Mouse (Mus musculus) ES-Bruce4 (cell line): Measurements from ENCODE around the gene Mcl1. TPM values are rescaled to one million over a fixed set of nuclear protein-coding genes. Genes with fewer than 3 reads are reported as not detected.
"Not testable (repeated sequence)": the region's sequence is repeated elsewhere in the genome, so short reads cannot be mapped to it uniquely, and the experiment has no call there.

Experiments
- H3K27ac ChIP-seq: 2 replicates; pipeline ENCODE4 v1.5.1; 2012; ENCODE audit warnings: low read length, inconsistent platforms; ENCODE audit not compliant: insufficient read depth
- H3K27me3 ChIP-seq: 2 replicates; pipeline ENCODE4 v1.6.1; 2012; ENCODE audit warnings: mild to moderate bottlenecking, low read length, inconsistent platforms; ENCODE audit not compliant: control insufficient read depth, poor library complexity, insufficient read depth, severe bottlenecking
- H3K36me3 ChIP-seq: 2 replicates; pipeline ENCODE4 v1.6.1; 2012; ENCODE audit warnings: inconsistent platforms, mild to moderate bottlenecking, low read length, moderate library complexity; ENCODE audit not compliant: control insufficient read depth, poor library complexity, insufficient read depth, severe bottlenecking
- H3K4me1 ChIP-seq: one replicate; pipeline ENCODE4 v1.8.1; 2011; ENCODE audit warnings: low read length; ENCODE audit not compliant: control insufficient read depth, insufficient read depth
- H3K4me3 ChIP-seq: 2 replicates; pipeline ENCODE4 v1.5.1; 2011; ENCODE audit warnings: low read depth, mild to moderate bottlenecking, low read length
- H3K9ac ChIP-seq: 2 replicates; pipeline ENCODE4 v1.6.1; 2012; ENCODE audit warnings: low read depth, mild to moderate bottlenecking, inconsistent platforms; ENCODE audit not compliant: poor library complexity, severe bottlenecking
- H3K9me3 ChIP-seq: replicated peaks from 2 replicates; pipeline ENCODE4 v1.6.1; 2012; ENCODE audit warnings: mild to moderate bottlenecking, low read length, inconsistent platforms; ENCODE audit not compliant: control insufficient read depth, poor library complexity, insufficient read depth, severe bottlenecking
- CTCF ChIP-seq: IDR thresholded peaks from one replicate; pipeline ENCODE4 v1.8.1; 2011; ENCODE audit warnings: low read depth, low read length
- EP300 ChIP-seq: IDR thresholded peaks from 2 replicates; pipeline ENCODE4 v1.6.1; 2011; ENCODE audit warnings: low read depth, low read length; ENCODE audit not compliant: insufficient read depth
- POLR2A ChIP-seq: IDR thresholded peaks from one replicate; pipeline ENCODE4 v1.8.1; 2011; ENCODE audit warnings: low read length; ENCODE audit not compliant: insufficient read depth
- polyA plus RNA-seq: library from polyadenylated mRNA; stranded (reverse); fragments of >200 nt; gene quantifications from 2 replicates; pipeline ENCODE4 v1.2.4, GENCODE M21; 2011; ENCODE audit warnings: low read depth; ENCODE audit not compliant: missing spikeins, insufficient read depth, insufficient read length

Gene Mcl1
- polyA plus RNA-seq, 1 experiment: 264 TPM

GRCm38 (mm10) chr3:95687168-95687523 is 28.6 kb downstream of the Mcl1 start:
- Histone ChIP-seq H3K4me1 (peaks cover 10% of the 10 kb centered on the region), H3K9ac (0 out of 2 replicates have a peak overlapping the region, but pooled peaks have one; percentile 62), H3K27ac (no peak overlapping the region)

GRCm38 (mm10) chr3:95687524-95688421 is 29.2 kb downstream of the Mcl1 start, which contains the start of gene Adamtsl4:
Gene Adamtsl4 (minus strand): TSS chr3:95687917.
- H3K4me1 ChIP-seq: peaks cover 10% of the 10 kb centered on the region
- H3K27me3 ChIP-seq: no peaks in the 10 kb centered on the region
- H3K36me3 ChIP-seq: no peaks in the 10 kb centered on the region
- peak within 1 kb of the TSS; percentile 62 for H3K9ac ChIP-seq
- no peak within 1 kb of the TSS for H3K27ac ChIP-seq
- H3K4me3 ChIP-seq: peak within 1 kb of the TSS; percentile 56
- TF ChIP-seq POLR2A (no peak), CTCF (no peak), EP300 (no peak)
- no peaks in the 10 kb centered on the region for H3K9me3 ChIP-seq

More at GRCm38 (mm10) chr3:95687168-95687523, 28.6 kb downstream of the Mcl1 start:
- Histone ChIP-seq H3K4me3 (peak overlapping the region; percentile 56), H3K9me3 (no peaks in the 10 kb centered on the region), H3K36me3 (no peaks in the 10 kb centered on the region), H3K27me3 (no peaks in the 10 kb centered on the region)
- TF ChIP-seq POLR2A: no peak
- TF ChIP-seq CTCF: no peak
- TF ChIP-seq EP300: no peak

GRCm38 (mm10) chr3:95689171-95689915 is 30.8 kb downstream of the Mcl1 start:
- no peaks in the 10 kb centered on the region for H3K9me3 ChIP-seq
- no peak for TF ChIP-seq POLR2A
- no peak for TF ChIP-seq CTCF
- no peak for TF ChIP-seq EP300
- H3K4me3 ChIP-seq: no peak overlapping the region
- H3K27ac ChIP-seq: no peak overlapping the region
- H3K9ac ChIP-seq: no peak overlapping the region
- peaks cover 10% of the 10 kb centered on the region for H3K4me1 ChIP-seq
- no peaks in the 10 kb centered on the region for H3K36me3 ChIP-seq
- H3K27me3 ChIP-seq: no peaks in the 10 kb centered on the region

- Histone ChIP-seq H3K27ac (no peak overlapping the region), H3K4me3 (no peak overlapping the region)
Measured at GRCm38 (mm10) chr3:95689940-95690339, 31.4 kb downstream of the Mcl1 start.

GRCm38 (mm10) chr3:95690552-95690951 is 32.0 kb downstream of the Mcl1 start:
- not testable (repeated sequence) for H3K27me3 ChIP-seq, H3K9ac ChIP-seq, H3K4me1 ChIP-seq, H3K27ac ChIP-seq, H3K9me3 ChIP-seq, H3K36me3 ChIP-seq, H3K4me3 ChIP-seq

More at GRCm38 (mm10) chr3:95689940-95690339, 31.4 kb downstream of the Mcl1 start:
- H3K9me3 ChIP-seq: no peaks in the 10 kb centered on the region
- H3K4me1 ChIP-seq: peaks cover 8% of the 10 kb centered on the region
- TF ChIP-seq EP300 (no peak), POLR2A (no peak), CTCF (no peak)
- H3K27me3 ChIP-seq: no peaks in the 10 kb centered on the region
- no peaks in the 10 kb centered on the region for H3K36me3 ChIP-seq
- no peak overlapping the region for H3K9ac ChIP-seq

DNA sequence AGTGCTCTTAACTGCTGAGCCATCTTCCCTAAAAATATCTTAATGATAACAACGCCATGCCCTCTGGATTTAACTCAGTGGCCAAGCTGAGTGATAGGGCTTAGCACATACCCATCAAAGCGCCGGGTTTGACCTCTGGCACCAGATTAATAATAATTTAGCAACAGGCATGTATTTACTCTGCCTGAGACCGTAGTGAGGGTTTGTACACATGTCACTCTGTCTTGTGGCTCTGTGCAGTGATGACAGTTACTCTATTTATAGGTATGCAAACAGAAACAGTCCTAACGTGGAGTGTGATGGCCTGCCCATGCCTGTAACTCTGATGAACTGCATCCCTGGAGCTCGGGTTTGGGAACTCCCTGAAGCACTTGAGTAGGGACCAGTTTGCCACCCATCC is 34.1 kb downstream of the Mcl1 start:
- TF ChIP-seq CTCF (no peak), POLR2A (no peak), EP300 (no peak)

More for the DNA sequence above, 34.1 kb downstream of the Mcl1 start:
- Histone ChIP-seq H3K9me3 (no peaks in the 10 kb centered on the region), H3K4me1 (peaks cover 1% of the 10 kb centered on the region), H3K36me3 (no peaks in the 10 kb centered on the region), H3K9ac (no peak overlapping the region), H3K27ac (no peak overlapping the region), H3K27me3 (no peaks in the 10 kb centered on the region), H3K4me3 (no peak overlapping the region)
